Comparison of ENCODE assay signal across 16 mouse cellular contexts in genomic region chr8:120091032-120091431, GRCm38 (mm10). TPM values are rescaled to one million over a fixed set of nuclear protein-coding genes. Genes with fewer than 3 reads are reported as not detected.
A peak's percentile ranks its signal among the peaks of the same experiment; 100 is the strongest.
DNase-seq lines count a peak whose midpoint lies in the region; ATAC-seq lines count a peak whose summit lies in the region.
"Had no signal": no experiment of that assay in that cellular context is flagged by ENCODE, and none has a peak within 500 bp of the region (broad histone marks: within the 10 kb centered on the region; RNA-seq: fewer than 3 reads in every experiment).

No protein-coding gene starts in this region.

- no peak overlapping the region for H3K4me2 ChIP-seq in liver, embryonic 12.5 days
- H3K4me2 ChIP-seq: embryonic facial prominence, embryonic 13.5 days; forebrain, embryonic 12.5 days; heart, embryonic 12.5 days had no signal

- no peak overlapping the region for H3K4me3 ChIP-seq in liver, embryonic 12.5 days
- H3K4me3 ChIP-seq: embryonic facial prominence, embryonic 13.5 days; forebrain, embryonic 12.5 days; heart, adult 2 months; heart, embryonic 12.5 days had no signal

- H3K9me3 ChIP-seq in liver, embryonic 12.5 days (replicated peaks): no peaks in the 10 kb centered on the region
- H3K9me3 ChIP-seq: embryonic facial prominence, embryonic 13.5 days; forebrain, embryonic 12.5 days; heart, embryonic 12.5 days had no signal

- H3K4me1 ChIP-seq in liver, embryonic 12.5 days: 0 out of 2 replicates have a peak, but pooled peaks cover 10% of the 10 kb centered on the region
- H3K4me1 ChIP-seq: embryonic facial prominence, embryonic 13.5 days; forebrain, embryonic 12.5 days; heart, embryonic 12.5 days had no signal

- H3K36me3 ChIP-seq in liver, embryonic 12.5 days: peaks cover 89% of the 10 kb centered on the region

- 0 out of 2 replicates have a peak, but pooled peaks have one; percentile 5 for ATAC-seq in liver, embryonic 12.5 days
- ATAC-seq: forebrain, embryonic 16.5 days; hindbrain, postnatal 0 days had no signal

- H3K27me3 ChIP-seq in liver, embryonic 12.5 days (replicated peaks): no peaks in the 10 kb centered on the region
- H3K27me3 ChIP-seq: embryonic facial prominence, embryonic 13.5 days; forebrain, embryonic 12.5 days; heart, embryonic 12.5 days had no signal

- H3K9ac ChIP-seq in liver, embryonic 12.5 days: no peak overlapping the region
- H3K9ac ChIP-seq: embryonic facial prominence, embryonic 13.5 days; forebrain, embryonic 12.5 days; heart, embryonic 12.5 days had no signal

- no peak overlapping the region for H3K27ac ChIP-seq in liver, embryonic 12.5 days
- H3K27ac ChIP-seq: embryonic facial prominence, embryonic 13.5 days; forebrain, embryonic 12.5 days; heart, adult 2 months; hindbrain, postnatal 0 days had no signal

- WGBS in liver, embryonic 12.5 days (ENCODE audit: insufficient replicate concordance): 86% methylated on average over 3 of the region's 3 CpGs

- no peak for DNase-seq in liver
- peak; percentile 48 for DNase-seq in cerebellum, adult 8-10 months
- peak; percentile 57 to 75 for DNase-seq in cerebellum, postnatal 14 days
- DNase-seq in kidney, adult 11 months: no peak
- no peak for DNase-seq in right cerebral cortex, adult 18-20 months
- no peak for DNase-seq in frontal cortex, postnatal 25 days (ENCODE audit: low spot score in 2 of 2)
- DNase-seq: adrenal gland, postnatal 10 days; gastrocnemius, postnatal 14 days; heart, adult 2 months; kidney, adult 18-20 months had no signal

RNA-seq across cellular contexts. Expression of gene Zdhhc7, which starts 10.2 kb away (rescaled TPM):
- polyA plus RNA-seq in liver, embryonic 12.5 days (2016; fragmentation: Nextera tagmentation; extraction: Ambion mirVana): 26.0 and 26.1 TPM in 2 replicates

RNA-seq across cellular contexts. Expression of gene 6430548M08Rik, which starts 22.9 kb away (rescaled TPM):
- 1.8 and 2.5 TPM in 2 replicates for polyA plus RNA-seq in liver, embryonic 12.5 days (2016; fragmentation: Nextera tagmentation; extraction: Ambion mirVana)

Comparison
In these comparisons a context has a peak if more than half of its experiments do, and no peak if none do; other contexts are left out.
1. DNase-seq: peak in cerebellum, adult 8-10 months (single experiment) and cerebellum, postnatal 14 days (2 of 2); none in liver (single experiment), kidney, adult 11 months (single experiment), right cerebral cortex, adult 18-20 months (single experiment) and frontal cortex, postnatal 25 days (0 of 2).